7 mouse cellular contexts compared by ENCODE assay signal in genomic region chr17:87531411-87532157, GRCm38 (mm10).
DNase-seq lines count a peak whose midpoint lies in the region; ATAC-seq and TF ChIP-seq lines count a peak whose summit lies in the region.

No protein-coding gene starts in this region.

- peak overlapping the region; percentile 66 for H3K4me2 ChIP-seq in hindbrain, postnatal 0 days (ENCODE audit: low read depth, low read length)
- H3K4me2 ChIP-seq in liver, embryonic 12.5 days: peak overlapping the region; percentile 79

- H3K27me3 ChIP-seq in hindbrain, postnatal 0 days (ENCODE audit: insufficient read depth, low read length): no peaks in the 10 kb centered on the region
- H3K27me3 ChIP-seq in liver, embryonic 12.5 days (replicated peaks): no peaks in the 10 kb centered on the region; the same call in 1 of the 2 replicates

- TF ChIP-seq CTCF in bone marrow, adult 2 months (IDR thresholded peaks at IDR 0.05; ENCODE audit: control insufficient read depth, insufficient read depth, low read length): no peak
- TF ChIP-seq CTCF in hindbrain, postnatal 0 days (IDR thresholded peaks at IDR 0.05; ENCODE audit: low read depth): no peak

- no peak overlapping the region for H3K27ac ChIP-seq in bone marrow, adult 2 months (ENCODE audit: control insufficient read depth, insufficient read depth, low read depth, low read length, poor library complexity)
- H3K27ac ChIP-seq in hindbrain, postnatal 0 days: peak overlapping the region; percentile 36; the same call in 1 of the 2 replicates
- H3K27ac ChIP-seq in liver, embryonic 12.5 days: peak overlapping the region; percentile 17; the same call in 1 of the 2 replicates

- H3K9ac ChIP-seq in hindbrain, postnatal 0 days (replicated peaks; ENCODE audit: low read length): peak overlapping the region; percentile 43; the same call in 1 of the 2 replicates
- 0 out of 2 replicates have a peak overlapping the region, but pooled peaks have one; percentile 44 for H3K9ac ChIP-seq in liver, embryonic 12.5 days

- peak overlapping the region; percentile 27 for H3K4me3 ChIP-seq in bone marrow, adult 2 months (replicated peaks; ENCODE audit: control insufficient read depth, low read depth, low read length)
- H3K4me3 ChIP-seq in hindbrain, postnatal 0 days (ENCODE audit: low read length): peak overlapping the region; percentile 42; the same call in 1 of the 2 replicates
- H3K4me3 ChIP-seq in liver, embryonic 12.5 days: peak overlapping the region; percentile 52

- TF ChIP-seq POLR2A in bone marrow, adult 2 months (IDR thresholded peaks at IDR 0.05; ENCODE audit: borderline replicate concordance, control insufficient read depth, low read depth, low read length): no peak

- DNase-seq in Muller cell, postnatal 12 days (ENCODE audit: inconsistent ontology term): peak; percentile 71
- peak; percentile 26 for DNase-seq in gastrocnemius, postnatal 10 days
- DNase-seq in hindbrain, postnatal 0 days (ENCODE audit: low spot score): peak; percentile 19

- no peak for ATAC-seq in hindbrain, postnatal 0 days
- ATAC-seq in liver, embryonic 12.5 days: 0 out of 2 replicates have a peak, but pooled peaks have one; percentile 28
- peak; percentile 29 for ATAC-seq in monocyte, adult 5-6 weeks (replicated peaks; ENCODE audit: insufficient number of reproducible peaks, low FRiP score, low TSS enrichment, poor library complexity, severe bottlenecking)
- ATAC-seq in CD4-positive, CD25-positive, alpha-beta regulatory T cell, adult 4 months: no peak

- H3K9me3 ChIP-seq in hindbrain, postnatal 0 days (ENCODE audit: low read length): no peaks in the 10 kb centered on the region
- H3K9me3 ChIP-seq in liver, embryonic 12.5 days (replicated peaks): no peaks in the 10 kb centered on the region

- no peaks in the 10 kb centered on the region for H3K36me3 ChIP-seq in hindbrain, postnatal 0 days (ENCODE audit: insufficient read depth, low read length)
- H3K36me3 ChIP-seq in liver, embryonic 12.5 days: no peaks in the 10 kb centered on the region

- 25% methylated on average over 21 of the region's 21 CpGs for WGBS in bone marrow, adult 2 months
- 4% methylated on average over 21 of the region's 21 CpGs for WGBS in hindbrain, postnatal 0 days
- WGBS in liver, embryonic 12.5 days (ENCODE audit: insufficient replicate concordance): 6% methylated on average over 21 of the region's 21 CpGs

- no peaks in the 10 kb centered on the region; the same call in 1 of the 2 replicates for H3K4me1 ChIP-seq in bone marrow, adult 2 months (ENCODE audit: control insufficient read depth, insufficient read depth, low read length)
- 0 out of 2 replicates have a peak, but pooled peaks cover 19% of the 10 kb centered on the region for H3K4me1 ChIP-seq in hindbrain, postnatal 0 days (ENCODE audit: insufficient read depth, low read length)
- H3K4me1 ChIP-seq in liver, embryonic 12.5 days: peaks cover 41% of the 10 kb centered on the region

Comparison
In these comparisons a context has a peak if more than half of its experiments do, and no peak if none do; other contexts are left out.
1. DNase-seq: peak in every context shown above with its lines; median percentile 71 in Muller cell, postnatal 12 days; 26 in gastrocnemius, postnatal 10 days; 19 in hindbrain, postnatal 0 days.
2. ATAC-seq: peak in liver, embryonic 12.5 days (single experiment) and monocyte, adult 5-6 weeks (single experiment); none in hindbrain, postnatal 0 days (single experiment) and CD4-positive, CD25-positive, alpha-beta regulatory T cell, adult 4 months (single experiment).
3. Peak in every context shown above with its lines, with median percentiles within 50 percentile points of each other: H3K4me3 ChIP-seq.